Mouse (Mus musculus): ENCODE data around the gene Efcab1. TPM values are rescaled to one million over a fixed set of nuclear protein-coding genes. Genes with fewer than 3 reads are reported as not detected.

Gene Efcab1
- 9.1 and 10.7 TPM in 2 replicates for polyA plus RNA-seq (2012; rRNA removed)

GRCm38 (mm10) chr16:14906393-14907100, at the start of gene Efcab1:
Efcab1 (plus strand) TSS chr16:14906606.

Data from central nervous system, embryonic 18 days (tissue).